Mouse (Mus musculus) MEL (cell line): ENCODE measurements around the gene Frs2.

Experiments
- CHD1 ChIP-seq: IDR thresholded peaks from 2 replicates; pipeline ENCODE4 v1.6.1; 2012; ENCODE audit warnings: low read depth, mild to moderate bottlenecking, inconsistent platforms, low read length, improper control_type of control experiment
- CTCF ChIP-seq, 3 experiments: IDR thresholded peaks in 2 of 3; conservative IDR thresholded peaks in 1 of 3; 2 replicates each; pipeline ENCODE4 v1.5.1; 2011 to 2012; ENCODE audit warnings: low read length in 3 of 3, low read depth in 2 of 3, mild to moderate bottlenecking in 2 of 3, improper control_type of control experiment in 1 of 3, inconsistent platforms in 1 of 3, mixed read lengths in 1 of 3, moderate library complexity in 1 of 3; ENCODE audit not compliant: control insufficient read depth in 1 of 3, insufficient read depth in 1 of 3, poor library complexity in 1 of 3, severe bottlenecking in 1 of 3
- E2F4 ChIP-seq: IDR thresholded peaks from 2 replicates; pipeline ENCODE4 v1.6.1; 2011; ENCODE audit warnings: low read depth, low read length, improper control_type of control experiment, borderline replicate concordance
- EP300 ChIP-seq, 2 experiments: IDR thresholded peaks; 2 replicates each; pipeline ENCODE4 v1.6.1; 2011; ENCODE audit warnings: improper control_type of control experiment in 2 of 2, low read length in 2 of 2, low read depth in 1 of 2, mild to moderate bottlenecking in 1 of 2
- HCFC1 ChIP-seq: IDR thresholded peaks from 2 replicates; pipeline ENCODE4 v1.6.1; 2012; ENCODE audit warnings: low read depth, mild to moderate bottlenecking, inconsistent platforms, low read length, improper control_type of control experiment, moderate library complexity
- MXI1 ChIP-seq: IDR thresholded peaks from 2 replicates; pipeline ENCODE4 v1.6.1; 2011; ENCODE audit warnings: mild to moderate bottlenecking, low read depth, low read length, improper control_type of control experiment
- POLR2A ChIP-seq, 2 experiments: IDR thresholded peaks; 2 replicates each; pipeline ENCODE4 v1.6.1; 2011 to 2012; ENCODE audit warnings: low read length in 2 of 2, mild to moderate bottlenecking in 2 of 2, control low read depth in 1 of 2, improper control_type of control experiment in 1 of 2, low read depth in 1 of 2, moderate library complexity in 1 of 2; ENCODE audit not compliant: control insufficient read depth in 1 of 2, insufficient read depth in 1 of 2, poor library complexity in 1 of 2
- RAD21 ChIP-seq: IDR thresholded peaks from 2 replicates; pipeline ENCODE4 v1.6.1; 2011; ENCODE audit warnings: mild to moderate bottlenecking, low read depth, low read length, improper control_type of control experiment
- SMC3 ChIP-seq: IDR thresholded peaks from 2 replicates; pipeline ENCODE4 v1.6.1; 2011; ENCODE audit warnings: low read depth, low read length, improper control_type of control experiment
- TCF12 ChIP-seq: IDR thresholded peaks from 2 replicates; pipeline ENCODE4 v1.6.1; 2014; ENCODE audit warnings: low read depth, mild to moderate bottlenecking, inconsistent platforms, low read length, improper control_type of control experiment, moderate library complexity
- USF1 ChIP-seq: IDR thresholded peaks from 2 replicates; pipeline ENCODE4 v1.6.1; 2014; ENCODE audit warnings: low read depth, mild to moderate bottlenecking, inconsistent platforms, low read length, improper control_type of control experiment, moderate library complexity
- ZNF384 ChIP-seq: IDR thresholded peaks from 2 replicates; pipeline ENCODE4 v1.6.1; 2012; ENCODE audit warnings: low read depth, mild to moderate bottlenecking, inconsistent platforms, low read length, improper control_type of control experiment

DNA sequence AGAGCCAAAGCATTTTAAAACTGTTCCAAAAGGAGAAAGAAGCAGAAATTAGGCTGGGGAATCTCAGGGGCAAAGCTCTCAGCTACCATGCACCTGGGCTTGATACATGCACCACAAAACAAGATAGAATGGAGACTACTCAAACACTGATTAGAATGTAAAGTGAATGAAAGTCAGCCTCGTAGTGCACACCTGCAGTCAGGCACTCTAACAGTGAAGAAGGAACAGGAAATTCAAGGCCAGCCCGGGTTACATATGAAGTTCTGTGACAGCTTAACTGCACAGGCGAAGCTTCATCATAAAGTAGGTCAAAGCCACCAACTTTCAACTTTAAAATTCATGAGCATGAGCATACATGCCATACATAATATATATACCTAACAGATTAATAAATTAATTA lies 38.1 kb downstream of the Frs2 start:
- TF ChIP-seq CTCF (IDR thresholded peaks at IDR 0.05 in 2 of 3, conservative IDR thresholded peaks at IDR 0.05 in 1 of 3; ENCODE audit: control insufficient read depth in 1 of 3, insufficient read depth in 1 of 3, low read depth in 2 of 3, low read length in 3 of 3, poor library complexity in 1 of 3, severe bottlenecking in 1 of 3) (no peak), POLR2A (IDR thresholded peaks at IDR 0.05; ENCODE audit: control insufficient read depth in 1 of 2, insufficient read depth in 1 of 2, low read depth in 1 of 2, low read length in 2 of 2, poor library complexity in 1 of 2) (no peak), MXI1 (no peak), E2F4 (no peak), HCFC1 (no peak), CHD1 (no peak), USF1 (no peak), EP300 (IDR thresholded peaks at IDR 0.05; ENCODE audit: low read depth in 1 of 2, low read length in 2 of 2) (no peak), TCF12 (no peak), SMC3 (no peak), ZNF384 (no peak), RAD21 (no peak)
